Mouse (Mus musculus) lung, embryonic 14.5 days (tissue): ENCODE measurements at regions not wholly inside any gene's neighbourhood (a gene's known extent, or its start where the extent isn't known, plus 50 kb on each side); places are given as distances from the start of the nearest gene placed in this dataset.

Experiments used
- ATAC-seq: fragments of 200-750 bp; cut with Nextera tagmentation; 2 replicates; pipeline ENCODE4 v1.8.0; 2017; ENCODE audit warnings: mild to moderate bottlenecking, moderate TSS enrichment, moderate library complexity; ENCODE audit not compliant: insufficient read depth
- DNase-seq: peaks from one replicate; pipeline ENCODE4 v3.0.0-alpha.2; 2015
- H3K27ac ChIP-seq: fragments of 300-500 bp; sonication (generic); 2 replicates; pipeline ENCODE4 v1.5.1; 2014; ENCODE audit warnings: low read depth, mild to moderate bottlenecking, moderate library complexity
- H3K27me3 ChIP-seq: fragments of 300-500 bp; sonication (generic); 2 replicates; pipeline ENCODE4 v1.6.1; 2014; ENCODE audit warnings: low read length, control low read depth; ENCODE audit not compliant: insufficient read depth
- H3K36me3 ChIP-seq: fragments of 300-500 bp; sonication (generic); 2 replicates; pipeline ENCODE4 v1.6.1; 2014; ENCODE audit warnings: control low read depth; ENCODE audit not compliant: insufficient read depth
- H3K4me1 ChIP-seq: fragments of 300-500 bp; sonication (generic); 2 replicates; pipeline ENCODE4 v1.6.1; 2014; ENCODE audit warnings: antibody characterized with exemption, control low read depth; ENCODE audit not compliant: insufficient read depth
- H3K4me2 ChIP-seq: fragments of 300-500 bp; sonication (generic); 2 replicates; pipeline ENCODE4 v1.6.1; 2014; ENCODE audit warnings: mild to moderate bottlenecking
- H3K4me3 ChIP-seq: fragments of 300-500 bp; sonication (generic); 2 replicates; pipeline ENCODE4 v1.5.1; 2014; ENCODE audit warnings: low read depth, low read length
- H3K9ac ChIP-seq: fragments of 300-500 bp; sonication (generic); 2 replicates; pipeline ENCODE4 v1.6.1; 2014
- H3K9me3 ChIP-seq: fragments of 300-500 bp; sonication (generic); 2 replicates; pipeline ENCODE4 v1.6.1; 2016; ENCODE audit warnings: low read depth, low read length, control low read depth
- CTCF ChIP-seq: IDR thresholded peaks from 2 replicates; pipeline ENCODE4 v1.5.1; 2016; ENCODE audit warnings: antibody characterized with exemption, low read depth
- WGBS: fragments of 180-500 bp; shearing (Covaris S2); extraction: QIAGEN DNeasy Blood & Tissue Kit; methylation state at CpG from one replicate; pipeline ENCODE4 v1.1.7; 2014; 5-methylcytosine and 5-hydroxymethylcytosine counted together

DNA sequence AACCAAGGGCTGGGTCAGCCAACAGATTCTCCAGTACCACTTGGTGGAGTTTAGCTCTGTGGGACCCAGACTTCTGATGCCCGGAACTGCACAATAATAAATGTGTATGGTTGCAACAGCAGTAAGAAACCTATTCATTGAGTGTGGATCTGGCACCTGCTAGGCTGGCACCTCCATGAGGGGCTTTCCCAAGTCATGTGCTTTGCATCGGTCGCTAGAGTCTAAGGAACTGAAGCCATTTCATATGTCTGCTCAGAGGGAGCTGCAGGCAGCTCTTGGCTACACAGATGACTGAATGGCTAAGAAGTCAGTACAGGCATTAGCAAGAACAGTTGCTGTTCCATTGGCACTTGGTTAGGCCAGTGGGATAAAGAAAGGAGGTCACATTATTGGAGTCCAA lies 65.6 kb upstream of the Bcl6 start:
- no peak for ATAC-seq

DNA sequence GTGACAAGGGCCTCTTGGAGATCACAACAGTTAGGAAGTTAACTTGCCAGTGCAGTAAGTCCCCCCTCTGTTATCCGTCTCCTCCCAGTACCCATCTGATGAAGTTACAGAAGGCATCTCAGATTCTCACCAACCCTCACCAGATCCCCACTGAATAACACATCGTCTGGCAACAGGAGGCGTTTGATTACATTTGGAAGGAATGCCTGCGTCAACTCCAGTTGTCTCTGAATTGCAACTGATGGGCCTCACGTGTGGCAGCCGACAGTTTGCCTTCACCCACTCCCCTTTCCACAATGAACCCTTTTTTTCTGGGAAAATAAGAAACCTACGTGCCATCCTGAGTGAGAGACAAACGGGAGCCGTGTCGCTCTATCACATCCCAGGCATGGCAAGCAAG lies 64.8 kb upstream of the Bcl6 start:
- Histone ChIP-seq H3K27me3 (no peaks in the 10 kb centered on the region), H3K27ac (no peak overlapping the region), H3K9ac (no peak overlapping the region), H3K4me3 (no peak overlapping the region), H3K4me1 (peaks cover 12% of the 10 kb centered on the region), H3K4me2 (no peak overlapping the region), H3K36me3 (no peaks in the 10 kb centered on the region), H3K9me3 (no peaks in the 10 kb centered on the region)
- DNase-seq (no peak), ATAC-seq (no peak)
- WGBS: 52% methylated on average over 10 of the region's 10 CpGs
- TF ChIP-seq CTCF: no peak

More for the DNA sequence above, 65.6 kb upstream of the Bcl6 start:
- 97% methylated on average over 3 of the region's 3 CpGs for WGBS
- H3K4me3 ChIP-seq: no peak overlapping the region
- peaks cover 12% of the 10 kb centered on the region for H3K4me1 ChIP-seq
- no peaks in the 10 kb centered on the region for H3K27me3 ChIP-seq
- no peak overlapping the region for H3K4me2 ChIP-seq
- DNase-seq: no peak
- no peaks in the 10 kb centered on the region for H3K9me3 ChIP-seq
- no peaks in the 10 kb centered on the region for H3K36me3 ChIP-seq
- H3K27ac ChIP-seq: no peak overlapping the region
- H3K9ac ChIP-seq: no peak overlapping the region
- TF ChIP-seq CTCF: no peak

DNA sequence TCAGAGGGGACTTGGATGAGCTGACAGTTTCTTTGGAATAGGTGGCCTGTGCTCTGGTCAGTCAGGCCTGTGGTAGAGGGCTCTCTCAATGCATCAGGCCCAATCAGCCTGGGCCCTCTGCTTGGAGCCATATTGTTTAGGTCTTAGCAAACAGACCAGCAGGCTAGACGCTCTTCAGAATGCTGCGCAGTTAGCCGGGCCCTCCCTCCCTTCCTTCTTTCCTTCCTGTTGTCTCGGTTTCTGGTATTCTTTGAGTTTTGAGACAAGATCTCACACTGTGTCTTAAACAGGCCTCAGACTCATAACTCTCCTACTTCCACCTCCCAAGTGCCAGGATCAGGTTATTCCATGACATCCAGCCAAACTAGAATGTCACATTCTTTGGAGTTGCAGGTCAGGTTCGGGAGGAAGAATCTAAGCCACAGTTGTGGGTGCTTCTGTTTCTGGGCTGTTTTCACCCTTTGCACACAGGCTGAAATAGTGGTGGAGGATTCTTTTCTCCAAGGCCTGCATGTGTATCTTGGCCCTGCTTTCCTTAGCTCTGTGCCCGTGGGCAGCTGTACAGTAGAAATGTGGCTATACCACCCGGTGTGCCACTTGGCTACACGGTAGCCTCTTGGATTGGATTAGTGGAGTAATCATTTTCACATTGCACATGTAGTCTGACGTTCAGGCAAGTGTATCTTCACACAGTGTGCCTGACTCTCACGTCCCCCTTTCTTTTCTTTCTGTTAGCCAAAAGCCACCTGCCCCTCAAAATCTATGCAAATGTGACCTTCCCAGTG lies 62.4 kb upstream of the Bcl6 start:
- H3K27me3 ChIP-seq: no peaks in the 10 kb centered on the region
- no peaks in the 10 kb centered on the region for H3K36me3 ChIP-seq
- H3K4me1 ChIP-seq: no peaks in the 10 kb centered on the region
- TF ChIP-seq CTCF: no peak
- no peak overlapping the region for H3K4me3 ChIP-seq
- H3K27ac ChIP-seq: no peak overlapping the region
- no peaks in the 10 kb centered on the region for H3K9me3 ChIP-seq
- H3K9ac ChIP-seq: no peak overlapping the region
- H3K4me2 ChIP-seq: no peak overlapping the region
- 78% methylated on average over 10 of the region's 10 CpGs for WGBS
- DNase-seq (no peak), ATAC-seq (no peak)

DNA sequence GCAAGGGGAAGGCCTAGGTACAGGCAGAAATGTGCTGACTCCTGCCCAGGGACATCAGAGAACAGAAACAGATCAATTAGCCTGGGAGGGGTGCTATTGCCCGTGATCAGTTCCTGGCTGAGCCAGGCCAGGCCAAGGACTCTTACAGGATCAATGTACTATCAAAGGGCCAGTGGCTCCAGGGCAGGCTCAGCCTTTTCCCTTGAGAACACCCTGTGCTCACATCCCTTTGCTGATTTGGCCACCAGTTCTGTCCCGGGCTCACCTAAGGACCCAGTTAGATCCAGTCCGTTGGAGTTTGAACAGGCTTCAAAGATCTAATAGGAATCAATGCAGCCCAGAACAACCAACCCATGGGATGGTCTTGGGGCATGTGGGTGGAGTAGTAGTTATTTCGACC lies 55.1 kb upstream of the Bcl6 start:
- ATAC-seq: no peak
- no peaks in the 10 kb centered on the region for H3K36me3 ChIP-seq
- no peak overlapping the region for H3K4me2 ChIP-seq
- H3K9ac ChIP-seq: no peak overlapping the region
- H3K4me3 ChIP-seq: no peak overlapping the region
- H3K9me3 ChIP-seq: no peaks in the 10 kb centered on the region
- H3K27ac ChIP-seq: no peak overlapping the region
- no peaks in the 10 kb centered on the region for H3K4me1 ChIP-seq
- H3K27me3 ChIP-seq: no peaks in the 10 kb centered on the region
- 79% methylated on average over 4 of the region's 4 CpGs for WGBS
- no peak for DNase-seq
- no peak for TF ChIP-seq CTCF

DNA sequence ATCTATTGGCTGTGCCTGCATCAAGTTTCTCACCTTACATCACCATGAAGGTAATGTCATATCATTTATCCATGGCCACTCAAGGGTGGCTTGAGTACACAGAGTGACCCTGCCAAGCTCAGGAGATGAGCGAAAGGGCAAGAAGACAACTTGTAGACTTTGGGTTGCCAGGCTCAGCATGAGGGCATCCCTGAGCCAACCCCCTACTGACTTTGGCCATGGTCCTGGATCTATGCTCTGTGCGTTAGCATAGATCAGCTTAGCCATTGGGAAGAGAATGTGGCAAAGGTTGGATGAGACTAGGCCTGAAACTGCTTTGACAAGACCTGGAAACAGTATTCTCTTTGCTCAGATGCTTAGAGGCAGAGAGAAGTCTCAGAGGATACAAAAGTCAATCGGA lies 54.3 kb upstream of the Bcl6 start:
- 90% methylated on average over 3 of the region's 3 CpGs for WGBS
- no peak for DNase-seq
- H3K27me3 ChIP-seq: no peaks in the 10 kb centered on the region

DNA sequence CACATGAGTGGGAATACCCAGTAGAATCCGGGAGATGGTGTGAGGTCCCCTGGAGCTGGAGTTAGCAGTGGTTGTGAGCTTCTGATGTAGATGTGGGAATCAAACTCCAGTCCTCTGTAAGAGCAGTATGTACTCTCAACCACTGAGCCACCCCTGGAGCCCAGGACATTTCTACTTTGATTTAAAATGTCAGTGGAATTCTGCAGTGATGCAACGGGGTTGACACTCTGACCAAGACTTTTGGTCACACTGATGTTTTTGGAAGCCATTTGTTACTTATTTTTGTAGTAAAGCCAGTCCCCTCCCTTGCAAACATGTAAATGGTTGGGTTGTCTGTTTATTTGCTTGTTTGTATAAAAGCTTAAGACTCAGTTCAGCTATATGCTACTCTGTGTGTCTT lies 53.6 kb upstream of the Bcl6 start:
- no peak overlapping the region for H3K27ac ChIP-seq
- H3K27me3 ChIP-seq: no peaks in the 10 kb centered on the region
- no peak overlapping the region for H3K4me3 ChIP-seq
- no peaks in the 10 kb centered on the region for H3K9me3 ChIP-seq
- ATAC-seq: no peak
- 68% methylated on average over 2 of the region's 2 CpGs for WGBS
- H3K36me3 ChIP-seq: no peaks in the 10 kb centered on the region
- no peak for DNase-seq
- no peak for TF ChIP-seq CTCF
- no peak overlapping the region for H3K9ac ChIP-seq
- H3K4me2 ChIP-seq: no peak overlapping the region
- no peaks in the 10 kb centered on the region for H3K4me1 ChIP-seq

More for the DNA sequence above, 54.3 kb upstream of the Bcl6 start:
- ATAC-seq: no peak
- no peak for TF ChIP-seq CTCF
- Histone ChIP-seq H3K9me3 (no peaks in the 10 kb centered on the region), H3K9ac (no peak overlapping the region), H3K4me1 (no peaks in the 10 kb centered on the region), H3K4me2 (no peak overlapping the region), H3K36me3 (no peaks in the 10 kb centered on the region), H3K4me3 (no peak overlapping the region), H3K27ac (no peak overlapping the region)

DNA sequence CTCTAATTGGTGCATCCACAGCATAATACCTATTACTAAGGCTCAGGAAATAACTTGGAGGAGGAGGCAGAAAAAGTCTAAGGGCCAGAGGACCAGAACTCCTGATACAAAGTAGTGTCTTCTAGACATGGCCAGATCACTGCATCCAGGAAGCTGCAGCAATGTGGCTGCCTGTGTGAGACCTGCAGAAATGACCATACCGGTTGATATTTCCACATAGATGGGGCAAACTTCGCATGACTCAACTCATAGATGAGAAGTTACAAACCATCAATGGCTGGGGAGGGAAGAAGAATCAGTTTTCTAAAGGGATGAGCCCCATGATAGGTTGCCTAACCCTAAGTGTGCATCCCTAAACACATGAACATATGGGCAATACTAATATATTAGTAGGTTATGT lies 52.8 kb upstream of the Bcl6 start:
- Histone ChIP-seq H3K9me3 (no peaks in the 10 kb centered on the region), H3K4me2 (no peak overlapping the region), H3K36me3 (no peaks in the 10 kb centered on the region), H3K27ac (no peak overlapping the region), H3K4me3 (no peak overlapping the region), H3K27me3 (no peaks in the 10 kb centered on the region), H3K9ac (no peak overlapping the region), H3K4me1 (no peaks in the 10 kb centered on the region)
- ATAC-seq (no peak), DNase-seq (no peak)
- 84% methylated on average over 2 of the region's 2 CpGs for WGBS
- TF ChIP-seq CTCF: no peak

DNA sequence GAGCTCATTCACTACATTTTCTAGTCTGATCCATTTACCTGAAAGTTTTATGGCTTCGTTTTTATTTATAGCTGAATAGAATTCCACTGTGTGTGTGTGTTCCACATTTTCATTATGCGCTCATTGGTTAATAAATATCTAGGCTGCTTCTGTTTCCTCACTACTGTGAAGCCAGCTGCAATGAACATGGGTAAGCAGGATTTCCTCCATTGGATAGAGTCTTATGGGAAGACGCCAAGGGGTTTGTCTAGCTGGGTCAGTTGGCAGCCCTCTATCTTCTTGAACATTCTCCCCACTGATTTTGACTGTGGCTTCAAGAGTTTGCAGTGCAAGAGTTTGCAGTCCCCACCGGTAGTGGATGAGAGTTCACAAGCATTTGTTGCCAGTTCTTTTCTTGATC lies 51.1 kb upstream of the Bcl6 start:
- Histone ChIP-seq H3K9me3 (no peaks in the 10 kb centered on the region), H3K36me3 (no peaks in the 10 kb centered on the region), H3K4me1 (no peaks in the 10 kb centered on the region), H3K9ac (no peak overlapping the region), H3K4me3 (no peak overlapping the region), H3K4me2 (no peak overlapping the region), H3K27me3 (no peaks in the 10 kb centered on the region), H3K27ac (no peak overlapping the region)
- DNase-seq: no peak
- ATAC-seq: no peak
- TF ChIP-seq CTCF: no peak
- WGBS: 81% methylated on average over 4 of the region's 4 CpGs
